Mouse (Mus musculus): ENCODE results near the gene Plvap.

Gene Plvap

DNA sequence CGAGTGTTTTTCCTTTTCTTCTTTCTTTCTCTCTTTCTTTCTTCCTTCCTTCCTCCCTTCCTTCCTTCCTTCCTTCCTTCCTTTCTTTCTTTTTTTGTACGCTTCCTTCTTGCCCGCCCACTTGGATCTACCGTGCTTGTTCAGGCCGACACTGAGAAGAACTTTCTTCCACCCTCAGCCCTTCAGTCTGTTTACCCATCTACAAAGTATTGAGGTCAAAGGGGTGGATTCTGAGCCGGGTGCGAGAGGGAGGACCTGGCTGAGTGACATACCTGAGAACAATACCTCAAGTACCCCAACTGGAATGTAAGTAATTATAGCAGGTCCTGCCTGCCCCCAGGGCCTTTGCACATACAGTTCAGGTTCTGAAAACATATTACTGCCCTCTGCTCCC, 25.4 kb downstream of the Plvap start:
- no peak for DNase-seq (ENCODE audit: low spot score in 2 of 2)

GRCm38 (mm10) chr8:71485142-71486135, 26.1 kb downstream of the Plvap start, which contains the start of gene Ano8:
Gene Ano8 (minus strand): TSS chr8:71485963.
- peak; percentile 86 to 88 for DNase-seq (ENCODE audit: low spot score in 2 of 2)

DNA sequence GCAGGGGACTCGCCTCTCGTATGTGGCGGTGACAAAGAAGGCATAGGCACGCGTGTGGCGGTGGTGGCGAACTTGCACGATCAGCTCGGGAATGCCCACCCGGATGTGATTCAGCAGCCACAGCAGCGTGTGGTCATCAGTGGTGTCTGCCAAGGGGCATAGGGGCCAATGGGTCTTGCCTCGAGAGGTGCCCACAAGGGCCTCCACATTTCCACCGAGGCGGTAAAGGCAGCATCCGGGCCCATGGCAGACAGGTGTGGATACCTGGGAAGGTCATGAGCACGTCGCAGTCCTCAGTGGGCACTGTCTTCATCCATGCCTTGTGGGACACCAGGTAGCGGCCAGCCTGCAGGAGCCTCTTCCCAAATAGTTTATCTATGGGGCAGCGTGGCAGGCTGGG, 26.8 kb downstream of the Plvap start:
- DNase-seq (ENCODE audit: low spot score in 2 of 2) = no peak

DNA sequence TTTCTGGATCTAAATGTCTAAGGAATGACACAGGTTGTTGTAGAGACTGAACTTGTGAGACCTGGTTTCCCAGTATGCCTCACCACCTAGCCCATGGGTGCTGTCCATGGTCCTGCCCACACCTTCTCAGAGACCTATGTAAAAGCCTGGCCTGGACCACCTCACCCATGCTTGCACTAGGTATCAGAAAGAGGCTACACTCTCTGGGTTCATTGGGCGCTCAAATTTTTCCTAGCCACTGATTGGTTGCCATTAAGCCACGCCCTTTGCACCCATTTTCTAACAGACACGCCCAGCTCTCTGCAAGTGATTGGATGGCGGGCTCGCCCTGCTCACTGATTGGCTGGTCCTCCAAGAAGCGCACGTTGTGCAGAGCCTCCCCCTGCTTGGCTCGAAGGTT, 27.6 kb downstream of the Plvap start:
- DNase-seq (ENCODE audit: low spot score in 2 of 2) = no peak

GRCm38 (mm10) chr8:71478943-71479342, 32.6 kb downstream of the Plvap start:
- DNase-seq (ENCODE audit: low spot score in 2 of 2) = no peak

DNA sequence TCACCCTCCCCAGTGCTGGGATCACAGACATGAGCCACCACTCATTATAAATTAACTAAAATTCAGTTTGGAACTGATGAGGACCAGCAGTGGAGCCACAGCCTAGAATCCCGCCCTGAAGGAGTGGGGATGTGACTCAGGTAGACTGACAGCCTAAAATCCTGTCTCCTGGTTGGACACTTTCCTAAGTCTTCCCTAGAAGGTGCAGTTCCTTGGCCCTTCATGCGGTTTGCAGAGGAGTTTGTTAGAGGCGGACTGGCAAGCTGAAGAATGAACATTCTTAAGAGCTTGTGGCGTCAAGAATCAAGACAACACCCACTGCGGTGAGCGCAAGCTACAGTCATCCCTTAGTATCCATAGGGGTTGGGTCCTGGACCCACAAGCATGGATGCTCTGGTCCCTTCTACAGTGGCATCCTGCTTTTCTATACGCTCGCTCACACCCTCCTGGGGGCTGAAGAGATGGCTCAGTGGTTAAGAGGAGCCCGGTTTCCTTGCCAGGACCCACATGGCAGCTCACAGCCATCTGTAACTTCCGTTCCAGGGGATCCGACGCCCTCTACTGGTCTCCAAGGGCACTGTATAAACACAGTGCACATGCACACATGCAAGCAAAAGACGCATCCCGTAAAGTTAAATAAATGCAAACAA, 34.2 kb downstream of the Plvap start:
- no peak for DNase-seq (ENCODE audit: low spot score in 2 of 2)

- peak; percentile 78 to 85 for DNase-seq (ENCODE audit: low spot score in 2 of 2)
These were observed 35.2 kb downstream of the Plvap start for GRCm38 (mm10) chr8:71476099-71476940.

DNA sequence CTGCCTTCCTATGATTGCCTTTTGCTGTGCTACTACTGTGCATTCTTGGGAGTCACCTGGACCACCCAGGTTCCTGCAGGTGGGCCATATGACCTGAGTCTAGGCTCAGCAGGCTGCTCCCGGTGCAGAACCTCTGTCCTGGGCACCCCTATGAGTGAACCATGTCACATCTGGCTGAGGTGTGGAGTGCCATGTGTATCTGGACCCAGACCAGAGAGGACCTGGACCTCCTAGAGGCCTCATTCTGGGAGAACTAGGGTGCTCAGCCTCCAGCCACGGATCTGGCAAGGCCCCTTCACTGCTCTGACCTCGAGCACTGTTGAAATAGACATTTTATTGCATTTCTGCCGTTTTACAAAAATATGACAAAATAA, 35.9 kb downstream of the Plvap start:
- DNase-seq (ENCODE audit: low spot score in 2 of 2) = no peak

- DNase-seq (ENCODE audit: low spot score in 2 of 2) = no peak
These were observed 36.5 kb downstream of the Plvap start for GRCm38 (mm10) chr8:71474785-71475701.

- no peak for DNase-seq (ENCODE audit: low spot score in 2 of 2)
These were observed 37.2 kb downstream of the Plvap start for GRCm38 (mm10) chr8:71474344-71474743.

- DNase-seq (ENCODE audit: low spot score in 2 of 2) = no peak
These were observed 38.8 kb downstream of the Plvap start for GRCm38 (mm10) chr8:71472601-71473386.

GRCm38 (mm10) chr8:71471861-71472260, 39.7 kb downstream of the Plvap start:
- DNase-seq (ENCODE audit: low spot score in 2 of 2) = no peak

DNA sequence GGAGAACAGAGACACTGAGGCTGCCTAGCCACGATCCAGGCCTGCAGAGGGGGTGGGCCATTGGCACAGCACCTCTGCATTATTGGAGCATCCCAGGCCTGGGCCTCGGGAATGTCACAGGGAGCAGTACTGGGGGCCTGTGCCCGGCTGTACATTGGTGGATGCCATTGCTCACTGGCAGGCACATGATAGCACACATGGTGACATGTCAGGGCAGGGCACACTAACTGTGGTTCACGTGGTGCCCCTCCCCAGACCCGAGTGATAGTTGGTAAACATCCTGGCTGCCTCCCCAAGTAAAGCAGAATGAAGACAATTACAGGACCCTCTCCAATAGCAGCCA, 40.7 kb downstream of the Plvap start:
- DNase-seq (ENCODE audit: low spot score in 2 of 2) = no peak

DNA sequence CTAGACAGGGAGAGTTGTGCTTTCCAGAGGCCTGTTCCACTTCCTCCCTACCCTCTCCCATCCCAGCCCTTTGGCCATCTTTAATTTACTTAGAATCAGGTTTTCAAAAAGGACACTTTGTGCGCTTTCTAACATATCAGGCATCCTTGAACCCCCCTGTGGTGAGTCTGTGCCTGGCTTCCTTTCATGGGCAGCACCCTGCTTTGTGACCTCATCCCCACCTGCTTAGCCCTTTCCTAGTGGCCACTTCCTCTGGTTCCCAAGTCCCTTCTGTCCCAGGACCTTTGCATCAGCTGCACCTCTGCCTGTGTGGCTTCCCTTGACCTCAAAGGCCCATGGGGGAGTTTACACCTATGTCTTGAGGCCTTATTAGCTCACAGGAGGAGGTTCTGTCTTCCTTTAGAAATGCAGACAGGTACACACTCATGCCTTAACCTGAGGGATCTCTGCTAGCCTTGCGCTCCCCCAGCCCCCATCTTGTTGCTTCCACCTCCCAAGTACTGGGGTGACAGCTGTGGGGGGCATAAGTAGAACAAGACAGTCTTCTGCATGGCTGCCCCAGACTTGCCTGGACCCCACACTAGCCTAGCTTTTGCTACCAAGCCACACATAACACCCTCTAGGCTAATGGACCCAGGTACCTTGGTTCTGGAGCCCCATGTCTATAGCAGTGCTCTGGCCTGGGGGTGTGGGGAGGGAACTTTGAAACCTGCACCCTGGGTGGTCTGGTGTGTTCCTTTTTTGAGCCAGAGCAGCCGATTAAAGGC, 41.2 kb downstream of the Plvap start:
- DNase-seq (ENCODE audit: low spot score in 2 of 2) = no peak

DNA sequence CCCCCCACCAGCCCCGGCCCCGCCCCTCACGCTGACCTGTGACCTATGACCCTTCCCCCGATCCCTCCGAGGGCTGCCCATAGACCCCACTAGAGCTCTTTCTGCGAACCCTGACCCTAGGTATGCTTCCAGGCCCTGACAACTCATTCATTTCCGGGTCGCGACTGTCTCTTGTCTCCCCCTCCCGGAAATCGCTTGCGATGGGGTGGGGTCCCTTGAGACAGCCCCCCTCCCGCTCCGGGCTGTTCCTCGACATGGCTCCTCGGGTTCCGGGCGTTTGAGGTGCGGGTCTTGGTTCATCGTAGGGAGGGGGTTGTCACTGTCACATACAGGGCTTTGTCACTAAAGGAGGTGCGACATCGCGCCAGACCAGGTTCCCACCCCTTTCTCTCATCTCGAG, 42.1 kb downstream of the Plvap start:
- peak in 1 of 2 experiments; percentile 53 for DNase-seq (ENCODE audit: low spot score in 2 of 2)

GRCm38 (mm10) chr8:71468916-71469315, 42.6 kb downstream of the Plvap start, which contains the start of gene Dda1:
Gene Dda1 (plus strand): TSS chr8:71469199.
- peak; percentile 97 to 99 for DNase-seq (ENCODE audit: low spot score in 2 of 2)

GRCm38 (mm10) chr8:71468001-71468400, 43.6 kb downstream of the Plvap start:
- no peak for DNase-seq (ENCODE audit: low spot score in 2 of 2)

GRCm38 (mm10) chr8:71467201-71467600, 44.4 kb downstream of the Plvap start:
- no peak for DNase-seq (ENCODE audit: low spot score in 2 of 2)

DNA sequence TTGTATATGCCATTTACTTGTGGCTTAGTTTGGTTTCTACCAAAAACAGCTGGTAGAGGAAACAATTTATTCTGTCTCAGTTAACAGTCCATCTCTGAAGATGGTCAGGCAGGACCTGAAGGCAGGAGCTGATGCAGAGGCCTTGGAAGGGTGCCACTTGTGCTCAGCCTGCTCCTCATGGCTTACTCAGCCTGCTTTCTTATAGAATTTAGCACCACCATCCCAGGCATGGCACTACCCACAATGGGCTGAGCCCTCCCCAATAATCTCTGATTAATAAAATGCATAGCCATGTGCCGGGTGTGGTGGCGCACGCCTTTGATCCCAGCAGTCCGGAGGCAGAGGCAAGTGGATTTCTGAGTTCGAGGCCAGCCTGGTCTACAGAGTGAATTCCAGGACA, 45.4 kb downstream of the Plvap start:
- DNase-seq (ENCODE audit: low spot score in 2 of 2) = no peak

Measured in frontal cortex, postnatal 36 days (tissue).